Mouse (Mus musculus) heart, postnatal 0 days (tissue): Measurements from ENCODE around the gene Cltc.

Source experiments
- CTCF ChIP-seq: IDR thresholded peaks from 2 replicates; pipeline ENCODE4 v1.5.1; 2016; ENCODE audit warnings: antibody characterized with exemption, control low read depth, low read depth
- EP300 ChIP-seq: IDR thresholded peaks from 2 replicates; pipeline ENCODE4 v1.6.1; 2016; ENCODE audit warnings: antibody characterized with exemption, low read depth

- no peak for TF ChIP-seq CTCF
- no peak for TF ChIP-seq EP300
These were observed 49.7 kb upstream of the Cltc start for GRCm38 (mm10) chr11:86807001-86807477.
